Mouse (Mus musculus): ENCODE results near the gene Gpam.
A peak's percentile ranks its signal among the peaks of the same experiment; 100 is the strongest.

The Gpam gene

GRCm38 (mm10) chr19:55100227-55101140 lies 26.6 kb downstream of the Gpam start:
- no peak for DNase-seq

GRCm38 (mm10) chr19:55099184-55100160 lies 27.6 kb downstream of the Gpam start:
- DNase-seq: peak; percentile 70 to 72

GRCm38 (mm10) chr19:55098409-55099183 lies 28.4 kb downstream of the Gpam start:
- peak; percentile 51 to 62 for DNase-seq

GRCm38 (mm10) chr19:55097396-55097967 lies 29.6 kb downstream of the Gpam start:
- no peak for DNase-seq

- no peak for DNase-seq
These were observed 30.4 kb downstream of the Gpam start for GRCm38 (mm10) chr19:55096666-55097065.

GRCm38 (mm10) chr19:55095547-55095946 lies 31.5 kb downstream of the Gpam start:
- peak; percentile 21 to 53 for DNase-seq

- DNase-seq: peak; percentile 22 to 59
These were observed 35.2 kb downstream of the Gpam start for GRCm38 (mm10) chr19:55091602-55092413.

- peak; percentile 66 to 77 for DNase-seq
These were observed 36.2 kb downstream of the Gpam start for GRCm38 (mm10) chr19:55090885-55091284.

GRCm38 (mm10) chr19:55090142-55090541 lies 36.9 kb downstream of the Gpam start:
- DNase-seq: no peak

GRCm38 (mm10) chr19:55087776-55088175 lies 39.3 kb downstream of the Gpam start:
- DNase-seq: no peak

GRCm38 (mm10) chr19:55085857-55086185 lies 41.2 kb downstream of the Gpam start:
- no peak for DNase-seq

- peak in 1 of 2 experiments; percentile 18 for DNase-seq
These were observed 41.8 kb downstream of the Gpam start for GRCm38 (mm10) chr19:55084971-55085856.

GRCm38 (mm10) chr19:55076822-55077221 lies 50.2 kb downstream of the Gpam start:
- no peak for DNase-seq

GRCm38 (mm10) chr19:55073004-55073403 lies 54.0 kb downstream of the Gpam start:
- DNase-seq: no peak

GRCm38 (mm10) chr19:55069054-55069453 lies 58.0 kb downstream of the Gpam start:
- no peak for DNase-seq

GRCm38 (mm10) chr19:55063272-55063671 lies 63.8 kb downstream of the Gpam start:
- peak in 1 of 2 experiments; percentile 52 for DNase-seq

- no peak for DNase-seq
These were observed 64.5 kb downstream of the Gpam start for GRCm38 (mm10) chr19:55062501-55062900.

GRCm38 (mm10) chr19:55061951-55062350 lies 65.1 kb downstream of the Gpam start:
- DNase-seq: peak in 1 of 2 experiments; percentile 40

GRCm38 (mm10) chr19:55061447-55061901 lies 65.6 kb downstream of the Gpam start:
- no peak for DNase-seq

- peak; percentile 41 to 53 for DNase-seq
These were observed 66.1 kb downstream of the Gpam start for GRCm38 (mm10) chr19:55060964-55061363.
